Mouse (Mus musculus) heart, adult 2 months (tissue): ENCODE data around the gene Tmem176b.

Experiments used
- CTCF ChIP-seq: fragments of 200-600 bp; IDR thresholded peaks from 2 replicates; pipeline ENCODE4 v1.8.1; 2022; ENCODE audit warnings: antibody characterized with exemption, mild to moderate bottlenecking, moderate library complexity
- POLR2A ChIP-seq: fragments of 200-500 bp; IDR thresholded peaks from 2 replicates; pipeline ENCODE4 v1.6.1; 2011; ENCODE audit warnings: mild to moderate bottlenecking, low read depth, low read length, control low read depth; ENCODE audit not compliant: insufficient read depth

DNA sequence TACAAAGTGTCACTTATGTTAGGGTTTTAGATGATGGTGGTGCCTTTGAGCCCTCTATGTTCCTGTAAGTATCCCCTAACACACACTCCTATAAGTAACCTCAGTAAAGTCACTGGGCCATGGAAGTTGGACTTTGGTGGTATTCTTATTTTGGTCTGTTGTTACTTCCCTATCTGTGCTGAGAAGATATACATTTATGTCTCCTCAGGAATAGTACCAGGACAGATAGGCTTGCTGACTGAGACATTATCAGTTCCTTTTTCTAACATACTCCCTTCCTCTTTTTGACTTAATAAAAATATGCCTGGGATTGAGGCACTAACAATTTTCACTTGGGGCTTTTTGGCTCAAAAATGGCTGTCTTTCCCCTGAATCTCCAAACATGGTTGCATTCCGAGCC lies 8.9 kb downstream of the Tmem176b start:
- TF ChIP-seq POLR2A (no peak), CTCF (no peak)
